Mouse (Mus musculus): ENCODE data around the gene Mapk1. TPM values are rescaled to one million over a fixed set of nuclear protein-coding genes. Genes with fewer than 3 reads are reported as not detected.

Mapk1 gene
- total RNA-seq (2014; rRNA removed) (210 and 229 TPM in 2 replicates), polyA plus RNA-seq (2015; fragmentation: Nextera tagmentation; extraction: Ambion mirVana) (165 and 179 TPM in 2 replicates)

DNA sequence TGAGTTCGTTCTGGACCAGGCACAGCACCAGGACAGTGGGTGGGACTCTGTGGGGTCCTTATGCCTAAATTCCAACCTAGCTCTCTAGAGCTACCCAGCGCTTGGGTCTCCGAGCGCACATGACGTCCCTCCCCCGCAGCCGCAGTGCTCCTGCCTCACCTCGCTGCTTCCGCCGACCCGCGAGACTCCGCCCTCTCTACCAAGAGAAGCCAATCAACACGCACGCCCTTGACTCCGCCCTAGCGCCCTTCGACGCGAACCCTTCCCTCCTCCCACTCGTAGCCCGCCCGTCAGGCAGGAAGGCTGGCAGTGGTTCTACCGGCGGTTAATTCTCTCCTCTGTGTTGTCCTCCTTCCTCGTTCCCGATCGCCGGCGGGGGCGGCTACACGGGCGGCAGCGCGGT is at the start of gene Mapk1:
Gene Mapk1 (plus strand): TSS at position 252 of the 403 bp plus-strand sequence.
- H3K27ac ChIP-seq (ENCODE audit: low read depth, low read length) = peak within 1 kb of the TSS; percentile 94
- H3K9me3 ChIP-seq (ENCODE audit: low read length) = no peaks in the 10 kb centered on the region
- DNase-seq (ENCODE audit: low spot score) = peak; percentile 97
- no peak for TF ChIP-seq CTCF (IDR thresholded peaks at IDR 0.05)
- peaks cover 13% of the 10 kb centered on the region for H3K4me1 ChIP-seq (ENCODE audit: insufficient read depth, low read length)
- WGBS = 1% methylated on average over 35 of the region's 35 CpGs
- peak within 1 kb of the TSS; percentile 70 for H3K4me3 ChIP-seq (ENCODE audit: low read depth, low read length)
- H3K9ac ChIP-seq (replicated peaks; ENCODE audit: low read length, poor library complexity, severe bottlenecking) = peak within 1 kb of the TSS; percentile 91
- peak within 1 kb of the TSS; percentile 56 for H3K4me2 ChIP-seq (ENCODE audit: low read depth, low read length, poor library complexity, severe bottlenecking)
- H3K36me3 ChIP-seq (ENCODE audit: insufficient read depth, low read length) = no peaks in the 10 kb centered on the region
- H3K27me3 ChIP-seq (ENCODE audit: insufficient read depth, low read length) = no peaks in the 10 kb centered on the region
- peak; percentile 99 for ATAC-seq (ENCODE audit: low FRiP score)

DNA sequence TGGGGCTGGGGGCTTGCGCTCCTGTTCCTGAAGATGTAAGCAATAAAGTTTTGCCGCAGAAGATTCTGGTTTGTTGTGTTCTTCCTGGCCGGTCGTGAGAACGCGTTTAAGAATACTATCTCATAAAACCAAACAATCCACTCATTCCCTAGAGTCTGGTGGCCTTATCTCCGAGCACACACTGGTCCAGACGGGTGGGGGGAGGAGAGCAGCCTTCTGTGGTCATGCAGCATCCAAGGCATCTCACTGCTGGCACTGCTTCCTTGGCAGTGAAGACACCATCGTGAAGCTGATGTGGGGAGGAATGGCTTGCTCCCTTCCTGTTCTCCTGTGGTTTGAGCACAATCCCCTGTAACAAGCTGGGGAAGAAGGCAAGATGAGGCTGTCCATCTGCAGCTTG is 43.6 kb upstream of the Mapk1 start:
- H3K27ac ChIP-seq (ENCODE audit: low read depth, low read length) = no peak overlapping the region
- DNase-seq (ENCODE audit: low spot score) (no peak), ATAC-seq (ENCODE audit: low FRiP score) (no peak)
- H3K4me1 ChIP-seq (ENCODE audit: insufficient read depth, low read length) = no peaks in the 10 kb centered on the region
- H3K4me2 ChIP-seq (ENCODE audit: low read depth, low read length, poor library complexity, severe bottlenecking) = no peak overlapping the region
- no peaks in the 10 kb centered on the region for H3K36me3 ChIP-seq (ENCODE audit: insufficient read depth, low read length)
- no peaks in the 10 kb centered on the region for H3K9me3 ChIP-seq (ENCODE audit: low read length)
- 96% methylated on average over 9 of the region's 9 CpGs for WGBS
- TF ChIP-seq CTCF (IDR thresholded peaks at IDR 0.05) = no peak
- H3K9ac ChIP-seq (replicated peaks; ENCODE audit: low read length, poor library complexity, severe bottlenecking) = no peak overlapping the region
- no peak overlapping the region for H3K4me3 ChIP-seq (ENCODE audit: low read depth, low read length)
- no peaks in the 10 kb centered on the region for H3K27me3 ChIP-seq (ENCODE audit: insufficient read depth, low read length)

DNA sequence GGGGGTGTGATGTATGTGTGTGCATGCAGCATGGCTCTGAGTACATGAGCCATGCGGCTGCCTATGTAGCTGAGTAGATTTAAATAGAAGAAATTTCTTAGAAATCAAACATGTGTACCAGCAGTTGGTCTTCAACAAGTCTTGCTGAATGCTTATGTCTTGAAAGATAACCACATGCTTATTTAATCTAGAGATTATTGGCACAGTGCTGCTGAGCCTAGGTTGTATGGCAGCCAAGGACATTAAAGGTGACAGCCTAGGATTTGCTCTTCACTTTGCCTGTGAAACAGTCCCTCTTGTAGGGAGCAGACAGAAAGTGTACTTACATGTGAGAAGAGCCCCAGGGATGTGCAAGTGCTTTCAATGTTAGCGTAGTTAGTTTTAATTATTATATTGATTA is 42.1 kb upstream of the Mapk1 start:
- no peak overlapping the region for H3K9ac ChIP-seq (replicated peaks; ENCODE audit: low read length, poor library complexity, severe bottlenecking)
- H3K4me1 ChIP-seq (ENCODE audit: insufficient read depth, low read length) = no peaks in the 10 kb centered on the region
- WGBS = 88% methylated on average over 2 of the region's 2 CpGs
- H3K36me3 ChIP-seq (ENCODE audit: insufficient read depth, low read length) = no peaks in the 10 kb centered on the region
- no peak for TF ChIP-seq CTCF (IDR thresholded peaks at IDR 0.05)
- no peak overlapping the region for H3K4me2 ChIP-seq (ENCODE audit: low read depth, low read length, poor library complexity, severe bottlenecking)
- ATAC-seq (ENCODE audit: low FRiP score) (no peak), DNase-seq (ENCODE audit: low spot score) (no peak)
- H3K27ac ChIP-seq (ENCODE audit: low read depth, low read length) = no peak overlapping the region
- no peaks in the 10 kb centered on the region for H3K27me3 ChIP-seq (ENCODE audit: insufficient read depth, low read length)
- no peaks in the 10 kb centered on the region for H3K9me3 ChIP-seq (ENCODE audit: low read length)
- no peak overlapping the region for H3K4me3 ChIP-seq (ENCODE audit: low read depth, low read length)

DNA sequence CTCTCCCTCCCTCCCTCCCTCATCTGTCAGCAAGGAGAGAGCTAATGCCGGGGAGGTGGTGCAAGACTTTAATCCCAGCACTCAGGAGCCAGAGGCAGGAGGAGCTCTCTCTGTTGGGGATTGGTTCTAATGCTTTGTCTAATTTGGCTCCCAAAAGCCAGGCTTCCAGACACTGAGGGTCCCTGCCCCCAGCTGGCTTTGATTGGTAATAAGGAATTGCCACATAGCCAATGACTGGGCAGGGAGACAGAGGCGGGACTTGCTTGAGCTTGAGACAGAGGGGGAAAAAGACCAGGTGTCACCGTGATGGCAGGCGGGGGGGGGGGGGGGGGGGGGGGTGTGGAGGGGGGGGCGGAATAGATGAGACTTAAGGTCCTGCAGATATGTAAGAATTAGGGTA is 24.6 kb upstream of the Mapk1 start:
- no peak for TF ChIP-seq CTCF (IDR thresholded peaks at IDR 0.05)
- DNase-seq (ENCODE audit: low spot score) (peak; percentile 19), ATAC-seq (ENCODE audit: low FRiP score) (no peak)
- no peaks in the 10 kb centered on the region for H3K36me3 ChIP-seq (ENCODE audit: insufficient read depth, low read length)
- H3K27me3 ChIP-seq (ENCODE audit: insufficient read depth, low read length) = no peaks in the 10 kb centered on the region
- H3K4me3 ChIP-seq (ENCODE audit: low read depth, low read length) = no peak overlapping the region
- H3K4me1 ChIP-seq (ENCODE audit: insufficient read depth, low read length) = no peaks in the 10 kb centered on the region
- H3K4me2 ChIP-seq (ENCODE audit: low read depth, low read length, poor library complexity, severe bottlenecking) = no peak overlapping the region
- no peaks in the 10 kb centered on the region for H3K9me3 ChIP-seq (ENCODE audit: low read length)
- no peak overlapping the region for H3K9ac ChIP-seq (replicated peaks; ENCODE audit: low read length, poor library complexity, severe bottlenecking)
- WGBS = 17% methylated on average over 1 of the region's 5 CpGs
- H3K27ac ChIP-seq (ENCODE audit: low read depth, low read length) = no peak overlapping the region

DNA sequence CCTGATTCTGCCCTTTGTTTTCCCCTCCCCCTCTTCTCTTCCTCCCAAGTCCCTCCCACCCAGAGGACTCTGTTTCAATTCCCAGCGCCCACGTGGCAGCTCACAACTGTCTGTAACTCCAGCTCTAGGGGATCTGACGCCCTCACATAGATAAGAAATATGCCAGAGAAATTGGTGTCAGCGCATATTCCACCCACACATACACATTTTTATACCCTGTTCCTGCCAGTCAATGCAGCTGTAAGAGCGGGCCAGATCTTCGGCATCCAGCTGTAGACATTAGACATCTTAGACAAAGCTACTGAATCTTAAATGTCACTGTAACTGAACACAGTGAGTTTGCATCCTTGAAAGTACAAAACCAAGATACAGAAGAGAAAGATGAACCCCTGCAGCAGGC is 23.3 kb upstream of the Mapk1 start:
- DNase-seq (ENCODE audit: low spot score) = no peak
- no peak overlapping the region for H3K4me2 ChIP-seq (ENCODE audit: low read depth, low read length, poor library complexity, severe bottlenecking)

DNA sequence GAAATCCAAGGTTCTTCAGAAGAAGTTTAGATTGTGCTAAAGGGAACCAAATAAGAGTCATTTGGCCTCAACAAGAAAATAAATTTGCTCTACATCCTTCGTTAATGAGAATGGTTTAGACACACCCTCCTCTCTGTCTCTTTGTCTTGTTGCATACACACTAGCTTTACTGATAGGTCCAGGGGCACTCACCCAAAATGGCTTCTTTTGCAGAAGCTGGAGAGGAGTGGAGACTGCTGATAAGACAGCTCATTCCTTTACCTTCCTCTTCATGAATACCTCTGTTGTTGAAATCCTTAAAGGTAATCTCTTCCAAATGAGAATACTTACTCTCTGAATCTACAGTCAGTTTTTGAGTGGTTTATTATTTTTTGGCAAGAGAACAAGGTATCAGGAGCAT is 18.0 kb upstream of the Mapk1 start:
- no peak for ATAC-seq (ENCODE audit: low FRiP score)
- DNase-seq (ENCODE audit: low spot score) = no peak
- H3K4me1 ChIP-seq (ENCODE audit: insufficient read depth, low read length) = no peaks in the 10 kb centered on the region
- 66% methylated on average over 1 of the region's 1 CpGs for WGBS
- no peak overlapping the region for H3K4me2 ChIP-seq (ENCODE audit: low read depth, low read length, poor library complexity, severe bottlenecking)
- H3K27ac ChIP-seq (ENCODE audit: low read depth, low read length) = no peak overlapping the region
- no peak overlapping the region for H3K9ac ChIP-seq (replicated peaks; ENCODE audit: low read length, poor library complexity, severe bottlenecking)
- TF ChIP-seq CTCF (IDR thresholded peaks at IDR 0.05) = no peak
- H3K9me3 ChIP-seq (ENCODE audit: low read length) = no peaks in the 10 kb centered on the region
- H3K36me3 ChIP-seq (ENCODE audit: insufficient read depth, low read length) = no peaks in the 10 kb centered on the region
- no peak overlapping the region for H3K4me3 ChIP-seq (ENCODE audit: low read depth, low read length)
- H3K27me3 ChIP-seq (ENCODE audit: insufficient read depth, low read length) = no peaks in the 10 kb centered on the region

More for the DNA sequence above, 23.3 kb upstream of the Mapk1 start:
- ATAC-seq (ENCODE audit: low FRiP score) = no peak
- Histone ChIP-seq H3K9me3 (ENCODE audit: low read length) (no peaks in the 10 kb centered on the region), H3K4me3 (ENCODE audit: low read depth, low read length) (no peak overlapping the region), H3K4me1 (ENCODE audit: insufficient read depth, low read length) (no peaks in the 10 kb centered on the region), H3K36me3 (ENCODE audit: insufficient read depth, low read length) (no peaks in the 10 kb centered on the region), H3K27ac (ENCODE audit: low read depth, low read length) (no peak overlapping the region), H3K27me3 (ENCODE audit: insufficient read depth, low read length) (no peaks in the 10 kb centered on the region), H3K9ac (replicated peaks; ENCODE audit: low read length, poor library complexity, severe bottlenecking) (no peak overlapping the region)
- 89% methylated on average over 6 of the region's 6 CpGs for WGBS
- no peak for TF ChIP-seq CTCF (IDR thresholded peaks at IDR 0.05)

All from midbrain, postnatal 0 days (tissue).